Mouse (Mus musculus) C2C12 (cell line): ENCODE measurements around the gene Klf5. TPM values are rescaled to one million over a fixed set of nuclear protein-coding genes. Genes with fewer than 3 reads are reported as not detected.

ENCODE experiments used
- H3K27me3 ChIP-seq: one replicate; pipeline ENCODE4 v1.6.1; 2011; ENCODE audit not compliant: control insufficient read depth, insufficient read depth, insufficient read length
- H3K36me3 ChIP-seq: one replicate; pipeline ENCODE4 v1.6.1; 2011; ENCODE audit not compliant: control insufficient read depth, insufficient read depth
- H3K4me3 ChIP-seq: one replicate; pipeline ENCODE4 v1.5.1; 2011; ENCODE audit warnings: mild to moderate bottlenecking, control low read depth; ENCODE audit not compliant: poor library complexity, insufficient read depth, severe bottlenecking
- H3K79me2 ChIP-seq: one replicate; pipeline ENCODE4 v1.6.1; 2011; ENCODE audit not compliant: control insufficient read depth, insufficient read depth
- H3K79me3 ChIP-seq: one replicate; pipeline ENCODE4 v1.6.1; 2011; ENCODE audit warnings: low read depth, control low read depth
- H3ac ChIP-seq: one replicate; pipeline ENCODE3; 2011; ENCODE audit warnings: low read depth; ENCODE audit not compliant: control insufficient read depth, insufficient read length
- CEBPB ChIP-seq: IDR thresholded peaks from one replicate; pipeline ENCODE4 v1.6.1; 2011; ENCODE audit warnings: low read depth, mild to moderate bottlenecking, control low read depth, moderate library complexity
- CTCF ChIP-seq: IDR thresholded peaks from one replicate; pipeline ENCODE4 v1.5.1; 2011; ENCODE audit not compliant: control insufficient read depth, insufficient read depth, insufficient read length
- FOSL1 ChIP-seq: IDR thresholded peaks from one replicate; pipeline ENCODE4 v1.8.0; 2011; ENCODE audit warnings: mild to moderate bottlenecking, low read length; ENCODE audit not compliant: poor library complexity, insufficient read depth, severe bottlenecking
- MAX ChIP-seq: IDR thresholded peaks from one replicate; pipeline ENCODE4 v1.6.1; 2011; ENCODE audit warnings: mild to moderate bottlenecking, control low read depth
- MYOD1 ChIP-seq: IDR thresholded peaks from one replicate; pipeline ENCODE4 v1.6.1; 2011; ENCODE audit warnings: low read depth; ENCODE audit not compliant: control insufficient read depth, insufficient read length
- MYOG ChIP-seq: IDR thresholded peaks from one replicate; pipeline ENCODE4 v1.6.1; 2011; ENCODE audit not compliant: control insufficient read depth, insufficient read length; ENCODE audit errors: extremely low read depth
- USF1 ChIP-seq: IDR thresholded peaks from one replicate; pipeline ENCODE4 v1.6.1; 2011; ENCODE audit warnings: low read depth, mild to moderate bottlenecking, control low read depth, moderate library complexity
- long read RNA-seq, 2 experiments: library from polyadenylated mRNA; unstranded; transcript quantifications; one replicate each; pipeline ENCODE4 v2.0.0; 2019 to 2020
- polyA plus RNA-seq: library from polyadenylated mRNA; unstranded; fragments of >200 nt; fragmentation: generic; extraction: Trizol; gene quantifications from one replicate; pipeline ENCODE4 v1.2.1, GENCODE M21; 2012; ENCODE audit warnings: missing spikeins

The Klf5 gene
- 26.7 TPM for polyA plus RNA-seq
- long read RNA-seq, experiment 1, transcript Klf5-201 (4 exons, 3,352 nt): major isoform, 20 of 30 reads
- long read RNA-seq, experiment 1, partial matches to known transcripts: 7 of 30 reads
- long read RNA-seq, experiment 1, other reads (novel, unspliced or antisense): 3 of 30 reads
- long read RNA-seq, experiment 2, transcript Klf5-201 (4 exons, 3,352 nt): major isoform, 135 of 144 reads
- long read RNA-seq, experiment 2, partial matches to known transcripts: 1 of 144 reads
- long read RNA-seq, experiment 2, other reads (novel, unspliced or antisense): 7 of 144 reads

GRCm38 (mm10) chr14:99298385-99299021 is at the start of gene Klf5:
Klf5 (plus strand) TSS chr14:99298691.
- Histone ChIP-seq H3K79me2 (peaks cover 50% of the 10 kb centered on the region), H3ac (peak within 1 kb of the TSS; percentile 74), H3K27me3 (no peaks in the 10 kb centered on the region), H3K36me3 (peaks cover 23% of the 10 kb centered on the region), H3K79me3 (peaks cover 41% of the 10 kb centered on the region), H3K4me3 (peak within 1 kb of the TSS; percentile 84)
- no peak for TF ChIP-seq CEBPB
- peak; percentile 75 for TF ChIP-seq MAX

DNA sequence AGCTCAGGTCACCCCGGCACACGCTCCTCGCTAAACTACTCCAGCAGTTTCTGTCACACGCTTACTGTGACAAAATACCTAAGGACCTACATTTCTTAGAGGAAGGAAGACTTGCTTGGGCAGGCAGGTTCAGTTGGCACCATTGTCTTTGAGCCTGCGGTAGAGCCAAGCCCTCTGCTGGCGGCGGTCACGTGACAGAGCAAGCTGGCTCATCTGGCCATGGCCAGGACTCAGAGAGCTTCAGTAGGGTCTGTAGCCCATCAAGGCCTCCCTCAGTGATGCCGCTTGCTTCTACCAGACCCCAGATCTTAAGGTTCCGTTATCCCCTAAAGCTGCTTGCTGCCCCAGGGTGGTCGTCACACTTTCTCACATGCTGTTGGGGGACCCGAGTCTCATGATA is 36.5 kb upstream of the Klf5 start:
- H3K79me2 ChIP-seq: no peaks in the 10 kb centered on the region

DNA sequence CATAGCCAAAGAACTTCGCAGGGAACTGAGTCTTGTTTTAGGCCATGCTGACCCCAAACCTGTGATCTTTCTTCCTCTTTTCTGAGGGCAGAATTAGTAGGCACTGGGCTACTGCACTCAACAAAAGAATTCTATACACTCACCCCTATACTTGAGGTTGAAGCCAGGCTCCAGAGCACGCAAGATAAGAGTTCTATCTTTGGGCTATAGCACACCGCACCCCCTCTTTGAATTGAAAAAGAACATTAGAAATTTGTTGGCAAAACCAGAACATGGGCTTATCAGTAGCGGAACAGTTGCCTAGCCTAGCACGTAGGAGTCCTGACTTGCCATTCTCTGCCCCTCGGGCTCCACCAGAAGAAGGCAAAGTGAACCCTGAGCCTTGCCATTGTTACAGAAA is 34.7 kb upstream of the Klf5 start:
- TF ChIP-seq MYOG: no peak
- no peak for TF ChIP-seq CTCF
- no peak for TF ChIP-seq USF1
- TF ChIP-seq MYOD1: no peak
- TF ChIP-seq MAX: no peak
- TF ChIP-seq CEBPB: no peak
- no peak for TF ChIP-seq FOSL1
- Histone ChIP-seq H3K27me3 (no peaks in the 10 kb centered on the region), H3ac (no peak overlapping the region), H3K36me3 (no peaks in the 10 kb centered on the region), H3K79me3 (no peaks in the 10 kb centered on the region), H3K79me2 (no peaks in the 10 kb centered on the region), H3K4me3 (no peak overlapping the region)

More for the DNA sequence above, 36.5 kb upstream of the Klf5 start:
- Histone ChIP-seq H3K36me3 (no peaks in the 10 kb centered on the region), H3ac (no peak overlapping the region), H3K79me3 (no peaks in the 10 kb centered on the region), H3K27me3 (no peaks in the 10 kb centered on the region), H3K4me3 (no peak overlapping the region)
- TF ChIP-seq FOSL1 (no peak), CTCF (no peak), MAX (no peak), USF1 (no peak), CEBPB (no peak), MYOD1 (no peak), MYOG (no peak)

DNA sequence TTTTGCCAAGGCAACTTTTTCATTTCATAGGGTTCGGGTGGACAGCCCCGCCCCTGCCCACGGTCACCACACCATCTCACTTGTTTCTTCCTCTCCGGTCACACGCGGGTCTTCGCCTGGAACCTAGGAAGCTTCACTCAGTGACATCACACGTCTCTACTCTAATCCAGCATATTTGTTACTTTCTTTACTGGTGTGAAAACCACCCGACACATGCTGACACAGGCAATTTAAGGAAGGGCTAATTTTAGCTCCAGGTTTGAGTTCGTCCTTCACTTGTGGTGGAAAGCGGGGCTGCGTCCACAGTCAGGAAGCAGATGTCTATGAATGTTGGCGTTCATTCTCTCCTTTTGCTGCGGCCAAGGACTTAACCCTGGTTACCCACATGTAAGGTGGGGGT is 32.7 kb upstream of the Klf5 start:
- Histone ChIP-seq H3K79me2 (no peaks in the 10 kb centered on the region), H3K79me3 (no peaks in the 10 kb centered on the region), H3K36me3 (no peaks in the 10 kb centered on the region), H3K4me3 (no peak overlapping the region), H3ac (no peak overlapping the region), H3K27me3 (no peaks in the 10 kb centered on the region)
- TF ChIP-seq FOSL1: no peak
- no peak for TF ChIP-seq CEBPB
- TF ChIP-seq USF1: no peak
- no peak for TF ChIP-seq MYOG

DNA sequence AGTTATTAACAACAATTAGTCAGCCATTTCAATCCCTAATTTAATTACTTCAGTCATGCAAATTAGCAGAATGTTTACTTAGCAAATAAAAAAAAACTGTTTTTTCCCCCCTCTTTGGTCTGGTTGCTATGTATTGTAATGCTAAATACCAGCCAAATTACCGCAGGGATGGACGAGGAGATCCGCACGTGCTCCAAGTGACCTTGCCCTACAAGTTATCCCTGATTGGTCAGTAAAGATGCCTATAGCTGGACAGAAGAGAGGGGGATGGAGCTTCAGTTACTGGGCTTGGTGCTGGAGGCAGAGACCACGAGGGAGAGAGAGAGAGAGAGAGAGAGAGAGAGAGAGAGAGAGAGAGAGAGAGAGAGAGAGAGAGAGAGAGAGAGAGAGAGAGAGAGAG is 31.7 kb upstream of the Klf5 start:
- H3K79me2 ChIP-seq: no peaks in the 10 kb centered on the region
- no peaks in the 10 kb centered on the region for H3K36me3 ChIP-seq
- no peaks in the 10 kb centered on the region for H3K27me3 ChIP-seq
- no peaks in the 10 kb centered on the region for H3K79me3 ChIP-seq
- no peak for TF ChIP-seq MYOG
- TF ChIP-seq MAX: no peak
- no peak for TF ChIP-seq MYOD1
- TF ChIP-seq USF1: no peak
- TF ChIP-seq FOSL1: no peak
- no peak for TF ChIP-seq CEBPB
- TF ChIP-seq CTCF: no peak
- no peak overlapping the region for H3K4me3 ChIP-seq
- no peak overlapping the region for H3ac ChIP-seq

DNA sequence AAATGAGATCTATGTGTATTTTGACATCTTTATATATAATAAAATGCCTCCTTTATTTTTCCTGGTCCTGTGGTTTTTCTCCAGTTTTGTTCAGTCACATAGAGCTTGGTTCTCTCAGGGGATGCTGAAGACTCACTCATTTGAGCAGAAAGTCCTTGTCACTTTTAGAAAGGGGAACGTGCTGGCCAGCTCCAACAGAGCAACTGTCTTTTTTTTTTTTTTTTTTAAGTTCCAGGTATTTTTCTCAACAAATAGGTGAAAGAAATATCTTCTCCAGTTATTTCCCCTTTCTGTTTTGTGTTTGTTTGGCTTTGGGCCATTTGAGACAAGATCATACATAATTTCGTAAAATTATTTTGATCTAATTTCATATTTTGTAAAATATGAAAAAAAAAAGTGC is 24.4 kb upstream of the Klf5 start:
- TF ChIP-seq FOSL1 (no peak), MYOG (no peak), CTCF (no peak), MAX (no peak), USF1 (no peak), CEBPB (no peak), MYOD1 (no peak)
- Histone ChIP-seq H3K4me3 (no peak overlapping the region), H3K79me2 (no peaks in the 10 kb centered on the region), H3K36me3 (no peaks in the 10 kb centered on the region), H3K27me3 (no peaks in the 10 kb centered on the region), H3K79me3 (no peaks in the 10 kb centered on the region), H3ac (no peak overlapping the region)
